ENCODE assay signal across 11 mouse cellular contexts in genomic region chr9:89178833-89179232, GRCm38 (mm10). TPM values are rescaled to one million over a fixed set of nuclear protein-coding genes. Genes with fewer than 3 reads are reported as not detected.
A peak's percentile ranks its signal among the peaks of the same experiment; 100 is the strongest.
DNase-seq lines count a peak whose midpoint lies in the region; ATAC-seq and TF ChIP-seq lines count a peak whose summit lies in the region.
"Not testable (repeated sequence)": the region's sequence is repeated elsewhere in the genome, so short reads cannot be mapped to it uniquely, and the experiment has no call there.
"Had no signal": no experiment of that assay in that cellular context is flagged by ENCODE, and none has a peak within 500 bp of the region (broad histone marks: within the 10 kb centered on the region; RNA-seq: fewer than 3 reads in every experiment).

No protein-coding gene starts in this region.

- not testable (repeated sequence) for H3K36me3 ChIP-seq in kidney, postnatal 0 days (ENCODE audit: insufficient read depth, low read length); midbrain, postnatal 0 days (ENCODE audit: insufficient read depth, low read length)

- not testable (repeated sequence) for H3K4me2 ChIP-seq in kidney, postnatal 0 days (ENCODE audit: low read length); midbrain, postnatal 0 days (ENCODE audit: low read depth, low read length, poor library complexity, severe bottlenecking)

- not testable (repeated sequence) for H3K4me3 ChIP-seq in kidney, postnatal 0 days (replicated peaks; ENCODE audit: low read depth, low read length); midbrain, postnatal 0 days (ENCODE audit: low read depth, low read length)

- peak; percentile 47 for DNase-seq in 3T3-L1 (ENCODE audit: low read depth, low spot score)
- peak; percentile 55 to 90 for DNase-seq in adrenal gland, adult (ENCODE audit: inconsistent age in 2 of 2, low spot score in 1 of 2)
- peak; percentile 46 to 71 for DNase-seq in cerebellum, postnatal 4 days (ENCODE audit: low spot score in 2 of 2)
- DNase-seq in heart, adult 18-20 months, result peak; percentile 69 to 89
- DNase-seq in kidney, postnatal 0 days (ENCODE audit: low spot score); midbrain, postnatal 0 days (ENCODE audit: low spot score): not testable (repeated sequence)
- peak; percentile 60 to 66 for DNase-seq in left cerebral cortex, postnatal 36 days (ENCODE audit: low spot score in 2 of 2)
- DNase-seq in spleen, adult 18-20 months, result peak; percentile 73 to 93

- intact Hi-C loops in left cerebral cortex, postnatal 36 days (cut with DNase I), result not testable (repeated sequence)

- not testable (repeated sequence) for H3K4me1 ChIP-seq in kidney, postnatal 0 days (replicated peaks; ENCODE audit: insufficient read depth, low read length); midbrain, postnatal 0 days (ENCODE audit: insufficient read depth, low read length)

- not testable (repeated sequence) for H3K9me3 ChIP-seq in kidney, postnatal 0 days (replicated peaks; ENCODE audit: low read length); midbrain, postnatal 0 days (ENCODE audit: low read length)

- WGBS in kidney, postnatal 0 days, result 26% methylated on average over 2 of the region's 3 CpGs
- 39% methylated on average over 2 of the region's 3 CpGs for WGBS in midbrain, postnatal 0 days

- not testable (repeated sequence) for H3K27me3 ChIP-seq in kidney, postnatal 0 days (ENCODE audit: insufficient read depth, low read length); midbrain, postnatal 0 days (ENCODE audit: insufficient read depth, low read length)

- not testable (repeated sequence) for ATAC-seq in kidney, postnatal 0 days (replicated peaks; ENCODE audit: low FRiP score, low read depth); midbrain, postnatal 0 days (ENCODE audit: low FRiP score)

- H3K9ac ChIP-seq in kidney, postnatal 0 days (ENCODE audit: low read depth, low read length); midbrain, postnatal 0 days (replicated peaks; ENCODE audit: low read length, poor library complexity, severe bottlenecking): not testable (repeated sequence)

- not testable (repeated sequence) for H3K27ac ChIP-seq in kidney, postnatal 0 days; midbrain, postnatal 0 days (ENCODE audit: low read depth, low read length)

- TF ChIP-seq CTCF in kidney, postnatal 0 days (IDR thresholded peaks at IDR 0.05; ENCODE audit: low read depth), result peak; percentile 54; the same call in 1 of the 2 replicates
- peak; percentile 38 for TF ChIP-seq CTCF in midbrain, postnatal 0 days (IDR thresholded peaks at IDR 0.05)

RNA-seq across cellular contexts. Expression of gene Bcl2a1b, which starts 20.2 kb away (rescaled TPM):
- 1 to 10 TPM in 1 of 2 experiments, under 1 TPM in 1; 0.79 to 1.8 TPM for total RNA-seq in heart, adult 18-20 months (2021)
- 2.1 and 2.5 TPM in 2 replicates for polyA plus RNA-seq in kidney, postnatal 0 days (2015; fragmentation: Nextera tagmentation; extraction: Ambion mirVana)
- total RNA-seq in left cerebral cortex, postnatal 36 days (2021), result under 1 TPM in 1 of 2 experiments, not detected in 1; 0.64 TPM
- total RNA-seq in midbrain, postnatal 0 days (2014; rRNA removed), result 0.38 and 0.57 TPM in 2 replicates
- 1.8 and 2.8 TPM in 2 replicates for polyA plus RNA-seq in midbrain, postnatal 0 days (2015; fragmentation: Nextera tagmentation; extraction: Ambion mirVana)

RNA-seq across cellular contexts. Expression of gene Gm29094, which starts 20.3 kb away (rescaled TPM):
- total RNA-seq in heart, adult 18-20 months (2021), result 1 to 10 TPM in 1 of 2 experiments, not detected in 1; 1.9 TPM
- polyA plus RNA-seq in kidney, postnatal 0 days (2015; fragmentation: Nextera tagmentation; extraction: Ambion mirVana), result 1.3 and 1.5 TPM in 2 replicates
- not detected for total RNA-seq in left cerebral cortex, postnatal 36 days (2021)
- total RNA-seq in midbrain, postnatal 0 days (2014; rRNA removed), result not detected in 2 replicates
- polyA plus RNA-seq in midbrain, postnatal 0 days (2015; fragmentation: Nextera tagmentation; extraction: Ambion mirVana), result 0.76 TPM in 1 of 2 replicates, not detected in the other
- polyA plus RNA-seq: embryonic facial prominence, embryonic 14.5 days; heart, embryonic 14.5 days; small intestine, adult 2 months had no signal

RNA-seq across cellular contexts. Expression of gene Mthfs, which starts 31.6 kb away (rescaled TPM):
- 10 to 100 TPM; 16.1 to 20.2 TPM for total RNA-seq in heart, adult 18-20 months (2021)
- polyA plus RNA-seq in kidney, postnatal 0 days (2015; fragmentation: Nextera tagmentation; extraction: Ambion mirVana), result 44.3 and 50.1 TPM in 2 replicates
- total RNA-seq in left cerebral cortex, postnatal 36 days (2021), result 10 to 100 TPM; 28.4 to 38.4 TPM
- 8.3 and 12.7 TPM in 2 replicates for total RNA-seq in midbrain, postnatal 0 days (2014; rRNA removed)
- polyA plus RNA-seq in midbrain, postnatal 0 days (2015; fragmentation: Nextera tagmentation; extraction: Ambion mirVana), result 16.9 and 20.6 TPM in 2 replicates
